Comparison of ENCODE assay signal across 12 mouse cellular contexts in the genomic region with DNA sequence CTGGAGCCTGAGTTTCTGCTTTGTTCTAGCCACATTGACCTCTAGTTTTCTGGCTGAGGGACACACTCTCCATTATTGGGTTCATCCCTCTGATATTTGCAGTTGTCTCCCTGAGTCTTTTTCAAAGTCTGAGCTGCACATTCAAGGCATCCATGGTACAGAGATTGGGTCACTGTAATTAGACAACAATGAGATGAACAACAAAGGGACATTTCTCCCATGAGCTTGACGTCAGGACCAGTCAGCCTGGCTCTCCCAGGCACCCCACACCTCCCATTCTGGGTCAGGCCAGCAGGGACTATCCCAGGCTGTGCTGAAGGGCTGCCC. TPM values are rescaled to one million over a fixed set of nuclear protein-coding genes. Genes with fewer than 3 reads are reported as not detected.
DNase-seq lines count a peak whose midpoint lies in the region; ATAC-seq lines count a peak whose summit lies in the region.
"Had no signal": no experiment of that assay in that cellular context is flagged by ENCODE, and none has a peak within 500 bp of the region (broad histone marks: within the 10 kb centered on the region; RNA-seq: fewer than 3 reads in every experiment).

No protein-coding gene starts in this region.

- peak overlapping the region; percentile 91 for H3K27ac ChIP-seq in liver, embryonic 16.5 days (ENCODE audit: low read length)

- DNase-seq in layer of hippocampus, adult 11-12 months (ENCODE audit: low spot score) = peak; percentile 43
- no peak for DNase-seq in layer of hippocampus, postnatal 25 days (ENCODE audit: extremely low spot score in 1 of 2, low spot score in 1 of 2)
- peak; percentile 81 for DNase-seq in brain, adult 2 months (ENCODE audit: low read depth, low spot score)
- no peak for DNase-seq in adrenal gland, postnatal 25 days
- DNase-seq in adrenal gland, adult 18-20 months (ENCODE audit: low spot score in 2 of 2) = no peak
- DNase-seq: cerebellum, postnatal 25 days; lung, postnatal 4 days; right cerebral cortex, postnatal 4 days had no signal

- 46% methylated on average over 1 of the region's 1 CpGs for WGBS in liver, embryonic 16.5 days (ENCODE audit: insufficient replicate concordance)

- no peaks in the 10 kb centered on the region for H3K9me3 ChIP-seq in erythroblast, embryonic 14.5 days (ENCODE audit: control insufficient read depth, low read length)
- H3K9me3 ChIP-seq in liver, embryonic 16.5 days (replicated peaks; ENCODE audit: control insufficient read depth, low read length) = no peaks in the 10 kb centered on the region

- no peaks in the 10 kb centered on the region for H3K27me3 ChIP-seq in erythroblast, embryonic 14.5 days (ENCODE audit: control insufficient read depth)
- H3K27me3 ChIP-seq in liver, embryonic 16.5 days (ENCODE audit: control insufficient read depth, insufficient read depth, low read depth, low read length) = no peaks in the 10 kb centered on the region

- peak overlapping the region; percentile 63 for H3K9ac ChIP-seq in liver, embryonic 16.5 days (ENCODE audit: low read depth, low read length)

- H3K4me1 ChIP-seq in erythroblast, embryonic 14.5 days (ENCODE audit: control insufficient read depth) = peaks cover 80% of the 10 kb centered on the region
- H3K4me1 ChIP-seq in liver, embryonic 16.5 days (ENCODE audit: control insufficient read depth, low read depth, low read length) = peaks cover 62% of the 10 kb centered on the region

- no peak for ATAC-seq in erythroblast, adult 5-6 weeks (replicated peaks; ENCODE audit: low FRiP score, poor library complexity, severe bottlenecking)
- ATAC-seq in liver, embryonic 16.5 days (ENCODE audit: low read depth) = no peak
- ATAC-seq: inflammation-experienced regulatory T-cells, adult 6 months had no signal

- H3K4me3 ChIP-seq in erythroblast, embryonic 14.5 days (replicated peaks) = peak overlapping the region; percentile 3
- H3K4me3 ChIP-seq in liver, embryonic 16.5 days (ENCODE audit: low read depth, low read length) = no peak overlapping the region

- peak overlapping the region; percentile 44 for H3K4me2 ChIP-seq in liver, embryonic 16.5 days (ENCODE audit: low read depth, low read length)

- peaks cover 7% of the 10 kb centered on the region for H3K36me3 ChIP-seq in erythroblast, embryonic 14.5 days (ENCODE audit: control insufficient read depth)
- H3K36me3 ChIP-seq in liver, embryonic 16.5 days (ENCODE audit: control insufficient read depth, insufficient read depth) = no peaks in the 10 kb centered on the region

RNA-seq across cellular contexts. Expression of a gene that starts 31.4 kb away (rescaled TPM):
- 12.8 and 18.6 TPM in 2 replicates for polyA plus RNA-seq in erythroblast, embryonic 14.5 days (2012)
- 342 and 346 TPM in 2 replicates for total RNA-seq in erythroblast, adult 5-6 weeks (2015; ENCODE audit: low replicate concordance)
- 603 and 703 TPM in 2 replicates for total RNA-seq in erythroblast, adult 5-6 weeks (2017; ENCODE audit: low replicate concordance)
- 10 to 100 TPM; 28.4 to 34.3 TPM for total RNA-seq in layer of hippocampus, postnatal 25 days (2021)
- polyA plus RNA-seq in liver, embryonic 16.5 days (2015; fragmentation: Nextera tagmentation; extraction: Ambion mirVana) = 87.4 and 87.5 TPM in 2 replicates
- total RNA-seq in adrenal gland, postnatal 25 days (2021) = 26.1 and 31.4 TPM in 2 replicates
- total RNA-seq in adrenal gland, adult 18-20 months (2021) = 100 to 1,000 TPM in 1 of 2 experiments, 10 to 100 TPM in 1; 49.3 to 122 TPM

Comparison
In these comparisons a context has a peak if more than half of its experiments do, and no peak if none do; other contexts are left out.
1. DNase-seq: peak in layer of hippocampus, adult 11-12 months (single experiment) and brain, adult 2 months (single experiment); none in layer of hippocampus, postnatal 25 days (0 of 2), adrenal gland, postnatal 25 days (single experiment) and adrenal gland, adult 18-20 months (0 of 2).